Mouse (Mus musculus) kidney, adult 8-10 months (tissue): ENCODE data around the gene Bbof1.

Experiments used
- DNase-seq, 2 experiments: peaks; one replicate each; pipeline ENCODE4 v3.0.0; 2022

Bbof1 gene

DNA sequence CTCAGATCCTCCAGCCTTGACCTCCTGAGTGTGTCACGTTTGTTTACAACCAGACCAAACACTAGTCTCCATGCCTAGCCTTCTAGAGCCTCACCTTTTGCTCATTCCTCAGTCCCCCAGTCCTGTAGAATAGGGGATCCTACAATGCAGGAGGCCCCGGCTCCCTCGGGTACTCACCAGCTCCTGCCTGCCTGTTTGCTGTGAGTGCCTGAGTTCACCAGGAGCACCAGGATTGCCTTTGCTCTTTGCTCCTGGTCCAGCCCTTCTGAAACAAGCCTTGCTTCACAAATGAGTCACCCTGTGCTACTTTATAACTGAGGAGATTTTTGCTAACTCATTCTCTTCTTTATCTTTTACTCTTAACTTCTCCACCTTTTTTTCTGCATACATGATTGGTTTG, 8.2 kb upstream of the Bbof1 start:
- peak; percentile 72 to 77 for DNase-seq

DNA sequence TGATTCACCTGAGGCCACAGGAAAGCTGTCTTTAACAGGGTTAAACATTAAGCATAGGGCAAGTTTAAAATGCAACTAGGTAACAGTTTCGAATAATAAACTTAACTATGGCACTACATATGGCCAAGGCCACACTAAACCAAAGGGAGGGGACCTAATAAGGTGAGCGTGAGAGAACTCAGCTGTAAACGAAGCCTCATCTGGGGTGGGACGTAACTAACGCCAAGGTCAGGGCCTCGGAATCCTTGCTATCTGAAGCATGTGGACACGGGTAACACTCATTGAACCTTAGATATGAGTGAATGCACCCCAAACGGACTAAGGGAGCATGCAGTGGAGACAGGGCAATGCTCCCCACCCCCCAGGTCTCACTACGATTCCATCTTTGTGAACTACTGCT, 5.9 kb upstream of the Bbof1 start:
- peak; percentile 46 to 65 for DNase-seq

DNA sequence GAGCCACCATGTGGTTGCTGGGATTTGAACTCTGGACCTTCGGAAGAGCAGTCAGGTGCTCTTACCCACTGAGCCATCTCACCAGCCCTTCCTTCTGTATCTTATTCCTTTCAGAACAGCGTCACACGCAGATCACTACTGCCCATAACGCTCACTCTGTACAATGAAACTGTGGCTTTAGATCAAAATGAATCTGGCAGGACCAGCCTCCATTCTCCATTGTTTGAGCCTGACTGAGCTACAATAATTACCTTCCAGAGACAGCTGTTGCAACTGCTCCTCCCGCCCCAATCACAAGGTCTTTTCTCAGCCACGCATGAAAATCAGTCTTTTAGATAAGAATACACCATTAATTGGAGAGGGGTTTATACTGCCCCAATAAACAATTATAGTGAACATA, 4.3 kb upstream of the Bbof1 start:
- DNase-seq: no peak

DNA sequence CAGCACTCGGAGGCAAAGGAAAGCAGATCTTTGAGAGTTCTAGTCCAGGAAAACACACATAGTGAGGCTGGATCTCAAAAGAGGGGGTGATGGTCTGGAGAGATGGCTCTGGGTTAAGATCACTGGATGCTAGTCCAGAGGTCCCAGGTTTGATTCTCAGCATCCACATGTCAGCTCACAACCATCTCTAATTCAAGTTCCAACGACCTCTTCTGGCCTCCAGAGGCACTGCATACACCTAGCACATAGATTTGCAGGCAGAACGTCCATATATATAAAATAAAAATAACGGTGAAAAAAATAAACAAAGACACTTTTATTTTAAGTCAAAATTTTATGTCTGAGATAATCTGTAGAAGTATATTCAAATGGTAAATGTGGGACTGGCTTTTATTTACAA, 1.6 kb upstream of the Bbof1 start:
- DNase-seq: no peak

DNA sequence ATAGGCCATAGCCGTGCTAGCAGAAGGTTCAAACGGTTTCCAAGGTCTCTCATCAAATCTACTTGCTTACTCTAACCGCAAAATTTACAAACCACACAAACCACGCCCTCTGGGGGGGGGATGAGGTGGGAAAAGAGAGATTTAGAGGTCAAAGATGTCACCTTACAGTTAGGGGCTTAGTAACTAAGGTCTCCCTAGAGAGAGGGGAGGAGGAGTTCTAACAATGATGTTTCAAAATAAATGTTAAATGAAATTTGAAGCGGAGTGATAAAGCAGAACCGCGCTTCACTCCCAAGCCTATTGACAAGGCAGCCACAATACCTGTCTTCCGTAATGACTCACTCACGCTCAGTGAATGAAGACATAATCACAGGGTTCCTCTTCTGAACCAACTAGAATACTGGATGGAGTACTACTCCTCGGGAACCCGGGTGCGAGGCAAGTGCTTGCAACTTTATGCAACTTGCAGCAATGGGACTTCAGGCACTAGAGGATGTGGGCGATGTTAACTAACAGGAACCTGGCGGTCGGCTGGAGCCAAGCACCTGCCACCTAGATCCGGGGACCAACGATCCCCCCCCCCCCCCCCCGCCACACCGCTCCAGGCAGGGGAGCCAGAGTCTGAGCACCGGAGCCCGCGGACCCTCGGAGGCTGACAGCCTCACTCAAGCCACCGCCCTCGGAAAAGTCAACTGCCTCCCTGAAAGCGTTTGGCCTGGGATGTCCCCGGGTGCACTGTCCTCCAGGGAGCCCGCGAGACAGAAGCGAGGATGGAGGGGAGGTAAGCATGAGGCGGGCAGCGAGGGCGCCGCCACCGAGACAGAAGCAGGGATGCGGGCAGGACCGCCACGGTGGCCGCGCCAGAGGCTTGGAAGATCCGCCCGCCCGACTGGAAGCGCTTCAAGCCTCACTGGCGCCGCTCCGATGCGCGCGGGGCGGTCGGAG, 725 bp upstream of the Bbof1 start:
- peak in 1 of 2 experiments; percentile 38 for DNase-seq

DNA sequence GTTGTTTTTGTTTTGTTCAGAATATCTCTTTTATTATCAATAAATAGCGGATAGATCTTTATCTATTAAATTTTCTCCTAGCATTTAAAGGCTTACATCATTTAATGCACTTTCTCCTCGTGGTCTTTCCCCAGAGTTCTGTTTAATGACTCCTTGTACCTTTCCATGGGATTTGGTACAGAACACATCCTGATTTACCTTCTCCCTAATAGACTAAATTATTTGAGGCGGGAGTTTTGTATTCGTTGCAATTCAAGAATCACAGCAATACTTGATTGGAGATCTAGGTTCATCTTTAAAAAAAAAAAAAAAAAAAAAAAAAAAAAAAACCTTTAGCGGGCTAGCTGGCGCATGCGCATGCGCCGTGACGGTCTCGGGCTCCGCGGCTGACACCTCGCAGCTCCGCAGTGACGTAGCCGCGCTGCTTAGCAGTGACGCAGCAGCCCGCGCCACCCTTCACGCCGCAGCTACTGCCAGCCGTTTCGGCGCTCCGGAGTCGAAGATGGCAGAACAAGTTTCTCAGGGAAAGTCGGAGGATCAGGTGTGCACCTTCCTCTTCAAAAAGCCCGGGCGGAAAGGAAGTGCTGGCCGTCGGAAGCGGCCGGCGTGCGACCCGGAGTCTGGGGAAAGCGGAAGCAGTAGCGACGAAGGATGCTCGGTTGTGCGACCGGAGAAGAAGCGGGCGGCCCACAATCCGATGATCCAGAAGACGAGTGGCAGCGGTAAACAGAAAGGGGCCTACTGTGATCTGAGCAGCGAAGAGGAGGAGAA, 8.1 kb downstream of the Bbof1 start, which contains the start of gene Rnf113a2:
Gene Rnf113a2 (plus strand): TSS at position 363 of the 771 bp plus-strand sequence.
- peak; percentile 74 to 75 for DNase-seq

DNA sequence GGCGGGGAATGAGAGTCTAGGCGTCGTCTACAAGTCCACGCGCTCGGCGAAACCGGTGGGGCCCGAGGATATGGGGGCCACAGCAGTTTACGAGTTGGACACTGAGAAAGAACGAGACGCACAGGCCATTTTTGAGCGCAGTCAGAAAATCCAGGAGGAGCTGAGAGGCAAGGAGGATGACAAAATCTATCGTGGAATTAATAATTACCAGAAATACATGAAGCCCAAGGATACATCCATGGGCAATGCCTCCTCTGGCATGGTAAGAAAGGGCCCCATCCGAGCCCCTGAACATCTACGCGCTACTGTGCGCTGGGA, 8.7 kb downstream of the Bbof1 start:
- DNase-seq: no peak

DNA sequence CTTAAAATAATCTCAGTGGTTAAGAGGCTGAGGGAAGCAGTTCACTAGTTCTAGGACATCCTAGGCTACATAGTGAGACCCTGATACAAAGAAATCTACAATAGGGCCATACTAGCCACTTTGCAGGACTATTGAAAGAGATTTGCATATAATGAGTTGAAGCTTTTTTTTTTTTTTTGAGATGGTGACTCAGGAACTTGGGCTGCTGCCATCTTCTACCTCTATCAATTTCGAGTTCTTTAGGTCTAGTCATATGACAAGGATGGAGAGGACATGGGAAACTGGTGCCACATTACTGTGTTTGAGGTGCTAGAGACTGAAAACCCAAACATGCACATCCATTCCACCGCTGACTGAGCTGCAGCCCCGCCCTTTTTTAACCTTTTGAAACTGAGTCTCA, 15.1 kb downstream of the Bbof1 start:
- no peak for DNase-seq

DNA sequence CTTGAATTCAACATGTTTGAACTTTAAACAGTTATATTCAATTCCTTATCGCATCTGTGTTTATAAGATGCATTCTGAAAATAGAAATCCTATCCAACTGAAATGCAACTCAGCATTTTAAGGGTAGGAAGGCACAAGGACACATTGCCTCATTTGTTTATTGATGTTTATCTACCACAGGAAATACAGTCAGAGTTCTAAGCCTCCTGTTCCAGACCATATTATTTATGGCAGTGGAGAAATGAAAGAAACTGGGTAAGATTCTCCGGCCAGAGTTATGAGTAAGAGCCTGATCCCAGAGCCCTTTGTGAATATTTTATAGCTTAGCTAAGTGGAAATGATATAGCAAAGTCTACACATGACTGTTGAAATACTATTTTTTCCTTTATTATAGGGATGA, 21.0 kb downstream of the Bbof1 start:
- no peak for DNase-seq

DNA sequence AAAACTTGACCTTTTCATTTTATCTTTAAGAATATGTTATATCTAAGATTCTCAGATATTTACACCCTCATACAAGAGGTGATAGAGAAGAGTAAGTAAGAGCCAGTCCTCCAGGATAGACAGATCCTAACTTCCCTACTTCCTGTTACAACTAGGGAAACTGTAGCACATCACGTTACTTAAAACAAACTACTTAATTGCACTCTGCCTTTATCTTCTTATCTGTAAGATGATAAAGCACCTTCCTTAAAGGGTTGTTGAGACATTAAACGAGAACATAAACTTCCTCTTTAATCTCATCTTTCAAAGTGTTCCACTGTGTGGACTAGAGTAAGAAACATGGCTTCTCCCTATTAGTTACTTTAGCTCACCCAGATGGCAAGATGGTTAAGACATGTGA, 29.8 kb downstream of the Bbof1 start:
- no peak for DNase-seq

DNA sequence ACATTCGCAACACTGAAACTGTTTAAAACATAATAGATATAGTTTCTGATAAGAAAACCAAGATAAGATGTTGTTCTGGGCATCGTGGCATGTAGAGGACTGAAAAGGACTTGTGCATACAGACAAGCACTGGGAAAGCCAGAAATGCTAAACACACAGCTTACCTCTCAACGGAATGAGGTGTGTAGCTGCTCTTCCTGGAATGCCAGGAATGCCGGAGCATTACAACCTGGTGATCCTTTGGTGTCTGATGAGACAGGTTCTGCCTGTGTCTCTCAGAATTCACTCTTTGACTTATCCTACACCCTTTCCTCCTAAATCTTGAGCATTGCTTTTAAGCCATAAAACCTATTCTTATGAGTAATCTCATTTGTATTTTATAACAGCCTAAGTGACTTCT, 33.7 kb downstream of the Bbof1 start:
- DNase-seq: no peak

DNA sequence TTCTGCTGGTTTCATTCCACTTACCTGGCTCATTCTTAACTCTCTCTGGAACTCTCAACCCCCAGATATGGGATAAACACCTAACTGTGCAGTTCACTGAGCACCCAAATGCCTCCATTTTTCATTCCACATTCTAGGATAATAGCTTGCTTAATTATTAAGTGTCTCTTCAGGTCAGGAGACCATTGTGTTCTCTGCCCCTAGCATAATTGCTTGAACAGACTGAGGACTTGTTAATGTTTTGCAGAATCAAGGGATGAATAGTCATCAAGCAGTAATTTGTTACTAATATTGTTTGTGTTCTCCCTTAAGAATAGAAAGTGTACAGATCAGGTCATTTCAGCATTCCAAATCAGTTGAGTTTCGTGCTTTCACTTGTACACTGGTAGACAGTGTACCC, 38.5 kb downstream of the Bbof1 start:
- DNase-seq: peak; percentile 32 to 64

DNA sequence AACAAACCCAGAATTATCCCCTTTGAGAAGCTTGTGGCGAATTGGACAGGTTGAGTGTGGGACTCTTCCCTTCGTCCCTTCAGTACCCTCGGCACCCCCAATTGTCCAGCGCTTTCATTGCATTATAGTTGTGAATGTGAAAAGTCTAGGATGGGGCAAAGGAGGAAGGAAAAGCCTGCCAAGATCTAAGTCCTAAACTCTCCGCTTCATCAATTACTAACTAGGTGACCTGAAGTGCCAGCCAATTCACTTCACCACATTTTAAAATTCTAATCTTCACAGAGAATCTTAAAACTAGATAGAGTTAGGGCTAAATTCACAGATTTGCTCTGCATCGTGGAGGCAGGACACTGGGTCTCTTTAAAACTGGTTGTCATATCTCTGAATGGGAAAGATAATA, 39.3 kb downstream of the Bbof1 start:
- DNase-seq: peak; percentile 29 to 53

DNA sequence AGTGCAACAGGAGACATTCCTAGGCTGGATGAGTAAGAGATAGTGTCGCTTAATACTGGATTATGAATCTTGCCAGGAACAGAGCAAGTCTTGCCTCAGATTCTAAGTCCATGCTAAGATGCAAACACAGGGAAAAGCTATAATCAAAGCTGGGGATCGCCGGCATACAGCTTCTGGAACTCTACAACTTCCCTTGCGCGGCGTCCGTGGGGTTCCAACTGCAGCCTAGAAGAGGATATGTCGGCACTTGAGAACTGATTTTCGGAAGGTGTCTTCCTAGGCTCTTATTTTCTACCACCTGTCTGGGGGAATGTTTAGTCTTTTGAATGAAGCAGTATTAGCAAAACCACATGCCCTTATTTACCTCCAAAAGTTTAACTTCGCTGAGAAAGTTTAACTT, 41.0 kb downstream of the Bbof1 start:
- peak in 1 of 2 experiments; percentile 27 for DNase-seq

DNA sequence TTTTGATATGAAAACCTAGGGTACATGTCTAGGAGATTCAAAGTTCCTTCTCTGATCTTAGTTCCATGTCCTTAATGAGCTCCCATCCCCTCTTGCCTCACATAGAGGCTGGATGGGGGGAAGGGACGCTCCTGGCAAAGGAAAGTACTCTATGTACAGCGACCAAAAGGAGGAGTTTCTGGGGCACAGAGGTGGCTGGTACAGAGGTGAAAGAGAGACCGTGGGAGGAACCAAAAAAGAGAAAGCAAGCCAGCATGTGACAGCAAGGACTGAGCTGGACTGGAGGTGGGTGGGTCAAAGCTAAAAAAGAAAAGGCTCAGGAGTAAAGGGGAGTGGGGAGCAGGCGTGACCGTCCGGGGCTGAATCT, 41.5 kb downstream of the Bbof1 start:
- DNase-seq: peak; percentile 74 to 77

DNA sequence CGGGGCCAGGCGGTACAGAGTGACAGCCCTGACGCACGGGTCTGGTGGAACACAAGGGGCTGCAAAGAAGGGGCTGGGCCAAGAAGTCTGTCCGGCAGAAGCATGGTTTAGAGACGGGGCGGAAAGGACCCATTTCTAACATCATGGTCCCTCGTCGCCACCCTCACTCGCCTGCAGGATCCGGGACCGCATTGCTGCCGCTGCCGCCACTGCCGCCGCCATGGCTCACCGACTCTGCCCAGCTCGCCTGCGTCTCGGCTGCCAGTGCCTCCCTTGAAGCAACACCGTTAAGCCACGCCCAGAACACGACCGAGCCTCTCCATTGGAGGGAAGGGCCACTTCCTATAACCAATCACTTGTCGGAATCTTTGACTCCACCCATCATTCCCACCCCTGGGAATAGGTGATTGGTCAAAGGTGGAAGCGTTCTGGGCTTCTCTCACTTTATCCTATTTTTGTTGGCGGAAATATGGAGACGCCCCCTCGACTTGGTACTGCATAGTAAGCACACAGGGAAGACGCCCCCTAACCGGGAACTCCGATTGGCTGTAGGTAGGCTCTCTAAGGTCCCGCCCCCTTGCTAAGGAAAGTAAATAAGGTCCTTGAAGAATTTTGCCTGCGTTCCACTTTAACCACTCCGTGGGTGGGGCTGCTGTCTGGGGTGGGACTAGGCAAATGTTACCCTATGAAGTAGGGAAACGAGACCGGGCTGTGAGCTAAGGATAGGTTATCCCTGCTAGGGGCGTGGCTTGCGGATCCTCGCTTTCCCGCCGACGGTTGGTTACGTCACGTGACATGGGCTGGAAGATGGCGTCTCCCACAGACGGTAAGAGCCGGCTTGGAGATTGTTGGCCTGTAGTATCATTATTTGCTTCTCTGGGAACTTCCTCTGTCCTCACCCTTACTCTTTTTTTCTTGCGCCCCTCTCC, 42.1 kb downstream of the Bbof1 start, which contains the start of the genes Aldh6a1 and Lin52:
Gene Aldh6a1 (minus strand): TSS at position 287 of the 929 bp plus-strand sequence.
Gene Lin52 (plus strand): TSS at position 705 of the 929 bp plus-strand sequence.
- DNase-seq: peak; percentile 99 to 100

DNA sequence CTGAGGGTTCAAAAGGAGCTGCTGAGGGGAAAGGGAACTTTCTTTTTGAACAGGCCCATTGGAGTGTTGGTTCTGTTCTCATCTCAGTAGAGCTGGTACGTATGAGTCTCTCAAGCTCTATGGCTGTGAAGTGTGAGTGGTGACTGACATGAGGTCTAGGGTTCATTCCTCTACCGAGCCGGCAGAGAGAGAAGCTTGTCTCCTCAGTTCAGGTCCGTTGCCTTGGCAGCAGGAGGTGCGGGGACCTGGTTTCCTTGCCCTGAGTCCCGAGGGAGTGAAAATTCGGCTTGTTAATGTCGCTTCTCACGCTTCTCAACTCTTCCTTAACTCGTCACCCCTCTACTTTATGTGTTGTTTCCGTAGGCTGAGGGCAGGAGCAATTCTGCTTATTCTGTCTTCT, 42.9 kb downstream of the Bbof1 start:
- peak in 1 of 2 experiments; percentile 44 for DNase-seq

DNA sequence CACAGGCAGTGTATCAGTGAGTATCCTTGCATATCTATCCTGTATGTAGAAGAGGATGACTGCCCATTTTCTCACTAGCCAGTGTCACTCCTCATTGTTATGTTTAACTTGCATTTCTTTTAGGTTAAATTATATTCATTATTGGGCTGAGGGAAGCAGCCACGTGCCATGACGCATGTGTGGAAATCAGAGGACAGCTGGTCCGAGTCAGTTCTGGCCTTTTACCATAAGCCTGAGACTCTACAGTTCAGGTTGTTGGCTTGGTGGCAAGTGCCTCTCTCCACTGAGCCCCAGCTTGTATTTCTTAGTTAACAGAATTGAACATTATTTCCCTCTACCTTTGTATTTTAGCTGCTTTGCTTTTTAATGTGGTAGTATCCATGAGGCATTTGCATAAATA, 48.0 kb downstream of the Bbof1 start:
- DNase-seq: no peak

DNA sequence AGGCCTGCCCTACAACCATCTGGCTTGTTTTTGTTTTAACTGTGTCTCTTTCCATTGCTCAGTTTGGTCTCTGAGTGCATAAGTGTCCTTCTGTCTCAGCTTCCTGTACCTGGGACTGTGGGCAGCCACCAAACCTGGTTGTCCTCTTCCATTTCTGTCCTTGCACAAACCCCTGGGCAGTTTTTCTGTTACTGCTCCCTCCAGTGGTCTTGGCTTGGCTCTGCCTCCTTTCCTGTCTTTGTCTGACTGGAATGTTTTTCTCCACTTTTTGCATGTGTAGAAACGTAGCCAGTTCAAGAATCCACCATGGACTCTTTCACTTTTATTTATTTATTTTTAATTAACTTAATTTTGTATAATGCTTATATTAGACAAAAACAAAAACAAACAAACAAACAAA, 51.0 kb downstream of the Bbof1 start:
- DNase-seq: no peak

DNA sequence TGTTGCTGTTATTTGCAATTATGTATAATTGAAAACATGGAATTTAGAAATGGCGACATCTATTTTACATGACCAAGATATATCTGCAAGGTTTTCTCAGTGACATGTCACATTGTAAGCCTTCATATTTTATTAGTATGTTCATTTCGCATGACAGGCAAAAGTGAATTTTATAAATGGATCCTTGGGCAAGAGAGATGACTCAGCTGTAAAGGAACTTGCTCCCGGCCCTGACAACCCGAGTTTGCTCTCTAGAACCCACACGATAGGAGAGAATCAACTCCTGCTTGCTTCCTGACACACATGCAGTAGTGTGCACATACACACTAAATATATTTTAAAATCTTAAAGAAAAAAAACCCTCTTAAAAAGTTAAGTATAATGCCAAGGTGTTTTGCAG, 52.5 kb downstream of the Bbof1 start:
- DNase-seq: no peak

DNA sequence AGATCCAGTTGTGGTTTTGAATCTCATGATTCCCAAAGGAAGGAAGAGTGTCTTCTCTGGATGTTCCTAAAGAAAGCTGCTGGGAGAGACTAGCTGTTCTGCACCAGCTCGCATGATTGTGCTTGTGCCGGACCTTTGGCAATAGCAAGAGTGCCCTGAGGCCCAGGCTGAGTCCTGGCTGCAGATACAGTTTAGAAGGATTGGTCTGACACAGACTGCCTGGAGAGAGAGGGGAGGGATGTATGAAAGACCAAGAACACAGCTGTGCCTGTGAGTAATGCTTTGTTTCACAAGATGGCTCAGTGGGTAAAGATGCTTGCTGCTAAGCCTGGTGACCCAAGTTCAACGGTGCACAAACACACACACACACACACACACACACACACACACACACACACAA, 54.0 kb downstream of the Bbof1 start:
- no peak for DNase-seq

DNA sequence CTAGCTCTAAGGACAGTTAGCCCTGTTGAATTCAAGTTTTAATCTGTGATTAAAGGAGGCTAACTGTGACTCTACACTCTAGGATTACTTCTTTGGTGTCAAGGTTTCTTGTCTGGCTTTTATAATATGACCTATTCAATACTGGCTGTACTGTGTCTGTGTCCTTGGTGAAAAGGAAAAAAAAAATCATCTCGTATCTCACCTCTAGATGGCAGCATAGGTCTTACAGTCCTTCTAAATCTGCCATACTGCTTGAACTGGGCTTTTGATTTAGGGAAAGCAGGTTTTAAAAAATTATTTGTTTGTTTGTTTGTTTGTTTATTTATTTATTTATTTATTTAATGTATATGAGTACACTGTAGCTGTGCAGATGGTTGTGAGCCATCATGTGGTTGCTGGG, 59.8 kb downstream of the Bbof1 start:
- DNase-seq: no peak

DNA sequence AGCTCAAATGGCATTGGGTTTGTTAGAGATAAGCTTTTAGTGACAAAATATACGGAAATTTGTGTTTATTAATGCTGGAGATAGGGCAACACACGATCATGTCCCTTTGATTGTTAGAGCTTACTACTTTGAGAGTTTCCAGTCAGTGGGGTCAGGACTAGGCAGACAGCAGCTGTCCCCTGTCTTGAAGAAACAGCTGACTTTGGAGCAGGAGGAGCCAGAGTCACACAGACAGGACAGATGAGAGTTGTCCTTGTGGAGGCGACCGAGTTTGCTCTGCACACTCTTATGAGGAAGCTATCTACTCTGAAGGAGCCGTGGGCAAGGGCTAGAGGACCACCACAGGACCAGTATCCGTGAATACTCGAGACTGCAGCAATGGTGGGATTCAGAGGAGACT, 70.1 kb downstream of the Bbof1 start:
- DNase-seq: peak in 1 of 2 experiments; percentile 6
